Mouse (Mus musculus): ENCODE measurements around the gene Adgrd1. TPM values are rescaled to one million over a fixed set of nuclear protein-coding genes. Genes with fewer than 3 reads are reported as not detected.
A peak's percentile ranks its signal among the peaks of the same experiment; 100 is the strongest.

The Adgrd1 gene
- polyA plus RNA-seq, 1 experiment, result 3.3 TPM

GRCm38 (mm10) chr5:129179995-129180714 is 83.6 kb downstream of the Adgrd1 start:
- DNase-seq, result no peak
- TF ChIP-seq CTCF (IDR thresholded peaks at IDR 0.05; ENCODE audit: borderline replicate concordance, control insufficient read depth, extremely low read depth, insufficient read depth, low read length, poor library complexity), result no peak
- no peak for TF ChIP-seq POLR2A (IDR thresholded peaks at IDR 0.05; ENCODE audit: control insufficient read depth, extremely low read depth, insufficient read depth, low read length, poor library complexity)
- peaks cover 6% of the 10 kb centered on the region for H3K4me1 ChIP-seq (replicated peaks; ENCODE audit: control insufficient read depth, insufficient read depth, low read length)
- H3K27me3 ChIP-seq (ENCODE audit: control insufficient read depth, insufficient read depth, low read length), result no peaks in the 10 kb centered on the region
- no peaks in the 10 kb centered on the region for H3K36me3 ChIP-seq (ENCODE audit: control insufficient read depth, insufficient read depth, low read length)
- 78% methylated on average over 17 of the region's 17 CpGs for WGBS
- H3K4me3 ChIP-seq (ENCODE audit: control insufficient read depth, insufficient read depth, low read length), result no peak overlapping the region
- H3K27ac ChIP-seq (ENCODE audit: control insufficient read depth, insufficient read depth, low read length), result no peak overlapping the region

DNA sequence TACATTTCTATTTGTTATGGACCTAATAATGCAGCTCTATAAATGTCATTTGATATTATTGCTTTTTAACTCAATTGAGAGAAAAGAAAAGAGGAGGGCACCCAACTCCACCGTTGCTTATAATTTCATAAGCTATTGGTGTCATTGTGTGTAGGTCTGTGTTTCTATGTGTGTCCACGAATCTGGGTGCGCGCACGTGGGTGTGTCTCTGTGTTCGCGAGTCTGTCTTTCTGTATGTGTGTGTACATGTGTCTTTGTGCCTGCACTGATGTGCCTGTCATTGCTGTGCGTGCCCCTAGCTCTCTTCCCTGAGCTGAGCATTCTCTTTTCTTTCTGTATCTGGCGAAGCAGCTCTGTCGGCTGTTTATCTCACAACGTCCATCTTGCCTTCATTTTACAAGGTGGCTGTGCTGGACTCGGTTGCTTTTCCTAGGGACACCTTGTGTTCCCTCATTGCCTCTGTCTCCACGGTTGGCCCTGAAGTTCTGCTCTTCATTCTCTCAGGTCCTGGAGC is 84.2 kb downstream of the Adgrd1 start:
- no peak overlapping the region for H3K4me3 ChIP-seq (ENCODE audit: control insufficient read depth, insufficient read depth, low read length)
- 91% methylated on average over 13 of the region's 13 CpGs for WGBS

GRCm38 (mm10) chr5:129181450-129181849 is 84.9 kb downstream of the Adgrd1 start:
- Histone ChIP-seq H3K27ac (ENCODE audit: control insufficient read depth, insufficient read depth, low read length) (no peak overlapping the region), H3K36me3 (ENCODE audit: control insufficient read depth, insufficient read depth, low read length) (no peaks in the 10 kb centered on the region), H3K4me1 (replicated peaks; ENCODE audit: control insufficient read depth, insufficient read depth, low read length) (peaks cover 6% of the 10 kb centered on the region), H3K27me3 (ENCODE audit: control insufficient read depth, insufficient read depth, low read length) (no peaks in the 10 kb centered on the region), H3K4me3 (ENCODE audit: control insufficient read depth, insufficient read depth, low read length) (no peak overlapping the region)
- TF ChIP-seq CTCF (IDR thresholded peaks at IDR 0.05; ENCODE audit: borderline replicate concordance, control insufficient read depth, extremely low read depth, insufficient read depth, low read length, poor library complexity) (no peak), POLR2A (IDR thresholded peaks at IDR 0.05; ENCODE audit: control insufficient read depth, extremely low read depth, insufficient read depth, low read length, poor library complexity) (no peak)
- DNase-seq, result no peak
- WGBS, result 83% methylated on average over 5 of the region's 5 CpGs

More for the DNA sequence above, 84.2 kb downstream of the Adgrd1 start:
- Histone ChIP-seq H3K27ac (ENCODE audit: control insufficient read depth, insufficient read depth, low read length) (no peak overlapping the region), H3K4me1 (replicated peaks; ENCODE audit: control insufficient read depth, insufficient read depth, low read length) (peaks cover 6% of the 10 kb centered on the region), H3K27me3 (ENCODE audit: control insufficient read depth, insufficient read depth, low read length) (no peaks in the 10 kb centered on the region), H3K36me3 (ENCODE audit: control insufficient read depth, insufficient read depth, low read length) (no peaks in the 10 kb centered on the region)
- no peak for DNase-seq
- TF ChIP-seq CTCF (IDR thresholded peaks at IDR 0.05; ENCODE audit: borderline replicate concordance, control insufficient read depth, extremely low read depth, insufficient read depth, low read length, poor library complexity) (no peak), POLR2A (IDR thresholded peaks at IDR 0.05; ENCODE audit: control insufficient read depth, extremely low read depth, insufficient read depth, low read length, poor library complexity) (no peak)

DNA sequence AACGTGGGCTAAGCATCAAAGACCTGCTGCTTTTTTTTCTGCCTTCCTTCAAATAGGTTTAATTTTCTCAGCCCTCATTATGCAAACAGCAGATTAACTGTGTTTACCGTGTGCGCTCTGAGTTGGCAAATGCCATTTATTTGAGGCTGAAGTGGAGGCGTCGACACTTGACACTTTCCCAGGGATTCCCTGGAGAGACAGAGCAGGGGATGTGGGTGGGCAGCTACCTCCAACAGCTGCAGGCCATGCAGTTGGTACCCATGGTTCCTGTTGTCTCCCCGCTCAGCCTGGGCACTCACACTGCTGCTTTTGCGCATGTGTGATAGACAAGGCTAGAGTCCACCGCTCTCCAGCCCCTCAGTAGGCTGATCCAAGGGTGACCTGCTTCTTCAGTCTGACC is 86.0 kb downstream of the Adgrd1 start:
- no peak for TF ChIP-seq CTCF (IDR thresholded peaks at IDR 0.05; ENCODE audit: borderline replicate concordance, control insufficient read depth, extremely low read depth, insufficient read depth, low read length, poor library complexity)
- TF ChIP-seq POLR2A (IDR thresholded peaks at IDR 0.05; ENCODE audit: control insufficient read depth, extremely low read depth, insufficient read depth, low read length, poor library complexity), result no peak
- DNase-seq, result no peak
- no peaks in the 10 kb centered on the region for H3K36me3 ChIP-seq (ENCODE audit: control insufficient read depth, insufficient read depth, low read length)
- H3K27me3 ChIP-seq (ENCODE audit: control insufficient read depth, insufficient read depth, low read length), result no peaks in the 10 kb centered on the region
- H3K27ac ChIP-seq (ENCODE audit: control insufficient read depth, insufficient read depth, low read length), result no peak overlapping the region
- H3K4me3 ChIP-seq (ENCODE audit: control insufficient read depth, insufficient read depth, low read length), result no peak overlapping the region
- WGBS, result 86% methylated on average over 8 of the region's 8 CpGs
- H3K4me1 ChIP-seq (replicated peaks; ENCODE audit: control insufficient read depth, insufficient read depth, low read length), result peaks cover 6% of the 10 kb centered on the region

DNA sequence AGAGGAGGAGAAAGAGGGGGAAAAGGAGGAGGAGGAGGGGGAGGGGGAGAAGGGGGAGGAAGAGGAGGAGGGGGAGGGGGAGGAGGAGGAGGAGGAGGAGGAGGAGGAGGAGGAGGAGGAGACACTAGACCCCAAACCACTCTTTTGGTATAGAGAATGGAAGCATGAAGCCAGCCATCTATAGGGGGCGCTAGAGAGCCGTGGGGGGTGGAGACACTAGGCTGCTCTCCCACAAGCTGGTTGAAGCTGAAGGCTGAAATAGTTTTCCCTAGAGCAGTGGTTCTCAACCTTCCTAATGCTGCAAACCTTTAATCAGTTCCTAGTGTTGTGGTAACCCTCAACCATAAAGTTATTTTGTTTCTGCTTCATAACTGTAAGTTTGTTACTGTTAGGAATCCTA is 89.7 kb downstream of the Adgrd1 start:
- no peak overlapping the region for H3K4me3 ChIP-seq (ENCODE audit: control insufficient read depth, insufficient read depth, low read length)
- no peak overlapping the region for H3K27ac ChIP-seq (ENCODE audit: control insufficient read depth, insufficient read depth, low read length)
- no peaks in the 10 kb centered on the region for H3K36me3 ChIP-seq (ENCODE audit: control insufficient read depth, insufficient read depth, low read length)
- no peaks in the 10 kb centered on the region for H3K4me1 ChIP-seq (replicated peaks; ENCODE audit: control insufficient read depth, insufficient read depth, low read length)
- WGBS, result 10% methylated on average over 2 of the region's 2 CpGs
- peak; percentile 51 for DNase-seq
- no peaks in the 10 kb centered on the region for H3K27me3 ChIP-seq (ENCODE audit: control insufficient read depth, insufficient read depth, low read length)
- TF ChIP-seq CTCF (IDR thresholded peaks at IDR 0.05; ENCODE audit: borderline replicate concordance, control insufficient read depth, extremely low read depth, insufficient read depth, low read length, poor library complexity), result no peak
- no peak for TF ChIP-seq POLR2A (IDR thresholded peaks at IDR 0.05; ENCODE audit: control insufficient read depth, extremely low read depth, insufficient read depth, low read length, poor library complexity)

DNA sequence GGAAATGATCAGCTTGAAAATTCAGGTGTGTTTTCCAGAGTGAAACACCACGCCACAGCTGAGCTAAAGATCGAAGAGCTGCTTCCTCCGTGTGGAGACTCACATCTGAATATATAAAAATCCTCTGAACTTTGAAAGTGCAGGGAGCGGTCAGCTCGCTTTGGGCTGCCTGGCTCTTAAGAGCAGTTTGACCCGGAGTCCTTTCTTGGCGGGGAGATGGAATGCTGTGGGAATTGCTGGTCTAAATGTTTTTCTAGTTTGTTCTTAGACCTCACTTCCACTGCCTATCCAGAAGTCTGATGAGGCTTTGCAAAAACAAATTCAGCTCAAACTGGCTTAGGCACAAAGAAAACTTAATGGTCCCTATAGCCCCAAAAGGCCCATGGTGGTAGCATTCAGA is 90.4 kb downstream of the Adgrd1 start:
- Histone ChIP-seq H3K27ac (ENCODE audit: control insufficient read depth, insufficient read depth, low read length) (no peak overlapping the region), H3K27me3 (ENCODE audit: control insufficient read depth, insufficient read depth, low read length) (no peaks in the 10 kb centered on the region), H3K36me3 (ENCODE audit: control insufficient read depth, insufficient read depth, low read length) (no peaks in the 10 kb centered on the region), H3K4me3 (ENCODE audit: control insufficient read depth, insufficient read depth, low read length) (no peak overlapping the region), H3K4me1 (replicated peaks; ENCODE audit: control insufficient read depth, insufficient read depth, low read length) (no peaks in the 10 kb centered on the region)
- TF ChIP-seq POLR2A (IDR thresholded peaks at IDR 0.05; ENCODE audit: control insufficient read depth, extremely low read depth, insufficient read depth, low read length, poor library complexity), result no peak
- TF ChIP-seq CTCF (IDR thresholded peaks at IDR 0.05; ENCODE audit: borderline replicate concordance, control insufficient read depth, extremely low read depth, insufficient read depth, low read length, poor library complexity), result no peak
- no peak for DNase-seq
- over 99% methylated on average over 7 of the region's 7 CpGs for WGBS
